Mouse (Mus musculus): ENCODE measurements around the gene Ms4a18. TPM values are rescaled to one million over a fixed set of nuclear protein-coding genes. Genes with fewer than 3 reads are reported as not detected.

Ms4a18 gene
- polyA plus RNA-seq, 1 experiment: not detected

GRCm38 (mm10) chr19:10990751-10991150 is 27.1 kb downstream of the Ms4a18 start:
- no peak for TF ChIP-seq CTCF (IDR thresholded peaks at IDR 0.05; ENCODE audit: extremely low read depth, insufficient read depth, low read length)
- TF ChIP-seq POLR2A (IDR thresholded peaks at IDR 0.05; ENCODE audit: extremely low read depth, insufficient read depth, low read length): no peak
- H3K27ac ChIP-seq (ENCODE audit: insufficient read depth, low read length): no peak overlapping the region

GRCm38 (mm10) chr19:10988563-10988962 is 29.3 kb downstream of the Ms4a18 start:
- Histone ChIP-seq H3K4me1 (ENCODE audit: control insufficient read depth, insufficient read depth, low read length) (no peaks in the 10 kb centered on the region), H3K27ac (ENCODE audit: insufficient read depth, low read length) (no peak overlapping the region), H3K4me3 (ENCODE audit: insufficient read depth, low read length) (no peak overlapping the region)
- no peak for TF ChIP-seq CTCF (IDR thresholded peaks at IDR 0.05; ENCODE audit: extremely low read depth, insufficient read depth, low read length)
- TF ChIP-seq POLR2A (IDR thresholded peaks at IDR 0.05; ENCODE audit: extremely low read depth, insufficient read depth, low read length): no peak

More at GRCm38 (mm10) chr19:10990751-10991150, 27.1 kb downstream of the Ms4a18 start:
- H3K4me1 ChIP-seq (ENCODE audit: control insufficient read depth, insufficient read depth, low read length): no peaks in the 10 kb centered on the region
- no peak overlapping the region for H3K4me3 ChIP-seq (ENCODE audit: insufficient read depth, low read length)

- no peak overlapping the region for H3K4me3 ChIP-seq (ENCODE audit: insufficient read depth, low read length)
- H3K4me1 ChIP-seq (ENCODE audit: control insufficient read depth, insufficient read depth, low read length): no peaks in the 10 kb centered on the region
- H3K27ac ChIP-seq (ENCODE audit: insufficient read depth, low read length): no peak overlapping the region
- TF ChIP-seq CTCF (IDR thresholded peaks at IDR 0.05; ENCODE audit: extremely low read depth, insufficient read depth, low read length): no peak
- no peak for TF ChIP-seq POLR2A (IDR thresholded peaks at IDR 0.05; ENCODE audit: extremely low read depth, insufficient read depth, low read length)
These were observed 31.9 kb downstream of the Ms4a18 start for GRCm38 (mm10) chr19:10985889-10986288.

GRCm38 (mm10) chr19:10984551-10984950 is 33.3 kb downstream of the Ms4a18 start:
- TF ChIP-seq CTCF (IDR thresholded peaks at IDR 0.05; ENCODE audit: extremely low read depth, insufficient read depth, low read length) (no peak), POLR2A (IDR thresholded peaks at IDR 0.05; ENCODE audit: extremely low read depth, insufficient read depth, low read length) (no peak)
- no peak overlapping the region for H3K27ac ChIP-seq (ENCODE audit: insufficient read depth, low read length)
- no peaks in the 10 kb centered on the region for H3K4me1 ChIP-seq (ENCODE audit: control insufficient read depth, insufficient read depth, low read length)
- H3K4me3 ChIP-seq (ENCODE audit: insufficient read depth, low read length): no peak overlapping the region

GRCm38 (mm10) chr19:10983146-10983545 is 34.7 kb downstream of the Ms4a18 start:
- Histone ChIP-seq H3K4me3 (ENCODE audit: insufficient read depth, low read length) (no peak overlapping the region), H3K27ac (ENCODE audit: insufficient read depth, low read length) (no peak overlapping the region), H3K4me1 (ENCODE audit: control insufficient read depth, insufficient read depth, low read length) (no peaks in the 10 kb centered on the region)
- no peak for TF ChIP-seq POLR2A (IDR thresholded peaks at IDR 0.05; ENCODE audit: extremely low read depth, insufficient read depth, low read length)
- peak; percentile 33; the same call in 1 of the 2 replicates for TF ChIP-seq CTCF (IDR thresholded peaks at IDR 0.05; ENCODE audit: extremely low read depth, insufficient read depth, low read length)

- H3K4me3 ChIP-seq (ENCODE audit: insufficient read depth, low read length): no peak overlapping the region
- H3K4me1 ChIP-seq (ENCODE audit: control insufficient read depth, insufficient read depth, low read length): no peaks in the 10 kb centered on the region
- no peak overlapping the region for H3K27ac ChIP-seq (ENCODE audit: insufficient read depth, low read length)
- TF ChIP-seq CTCF (IDR thresholded peaks at IDR 0.05; ENCODE audit: extremely low read depth, insufficient read depth, low read length): no peak
- TF ChIP-seq POLR2A (IDR thresholded peaks at IDR 0.05; ENCODE audit: extremely low read depth, insufficient read depth, low read length): no peak
These were observed 37.6 kb downstream of the Ms4a18 start for GRCm38 (mm10) chr19:10980210-10980609.

- Histone ChIP-seq H3K27ac (ENCODE audit: insufficient read depth, low read length) (no peak overlapping the region), H3K4me3 (ENCODE audit: insufficient read depth, low read length) (no peak overlapping the region)
- TF ChIP-seq CTCF (IDR thresholded peaks at IDR 0.05; ENCODE audit: extremely low read depth, insufficient read depth, low read length): peak; percentile 69
- no peak for TF ChIP-seq POLR2A (IDR thresholded peaks at IDR 0.05; ENCODE audit: extremely low read depth, insufficient read depth, low read length)
These were observed 38.4 kb downstream of the Ms4a18 start for GRCm38 (mm10) chr19:10979184-10980168.

GRCm38 (mm10) chr19:10976318-10976717 is 41.5 kb downstream of the Ms4a18 start:
- no peaks in the 10 kb centered on the region for H3K4me1 ChIP-seq (ENCODE audit: control insufficient read depth, insufficient read depth, low read length)
- no peak overlapping the region for H3K4me3 ChIP-seq (ENCODE audit: insufficient read depth, low read length)
- TF ChIP-seq POLR2A (IDR thresholded peaks at IDR 0.05; ENCODE audit: extremely low read depth, insufficient read depth, low read length): no peak
- 0 out of 2 replicates have a peak, but pooled peaks have one; percentile 19 for TF ChIP-seq CTCF (IDR thresholded peaks at IDR 0.05; ENCODE audit: extremely low read depth, insufficient read depth, low read length)
- no peak overlapping the region for H3K27ac ChIP-seq (ENCODE audit: insufficient read depth, low read length)

More at GRCm38 (mm10) chr19:10979184-10980168, 38.4 kb downstream of the Ms4a18 start:
- H3K4me1 ChIP-seq (ENCODE audit: control insufficient read depth, insufficient read depth, low read length): no peaks in the 10 kb centered on the region

- H3K4me3 ChIP-seq (ENCODE audit: insufficient read depth, low read length): no peak overlapping the region
- no peaks in the 10 kb centered on the region for H3K4me1 ChIP-seq (ENCODE audit: control insufficient read depth, insufficient read depth, low read length)
- TF ChIP-seq CTCF (IDR thresholded peaks at IDR 0.05; ENCODE audit: extremely low read depth, insufficient read depth, low read length): no peak
- no peak for TF ChIP-seq POLR2A (IDR thresholded peaks at IDR 0.05; ENCODE audit: extremely low read depth, insufficient read depth, low read length)
- H3K27ac ChIP-seq (ENCODE audit: insufficient read depth, low read length): no peak overlapping the region
These were observed 42.6 kb downstream of the Ms4a18 start for GRCm38 (mm10) chr19:10975187-10975586.
